Mouse (Mus musculus): Measurements from ENCODE around the gene Dnah12. TPM values are rescaled to one million over a fixed set of nuclear protein-coding genes. Genes with fewer than 3 reads are reported as not detected.
"Not testable (repeated sequence)": the region's sequence is repeated elsewhere in the genome, so short reads cannot be mapped to it uniquely, and the experiment has no call there.

Gene Dnah12
- polyA plus RNA-seq, 1 experiment = 0.02 TPM

DNA sequence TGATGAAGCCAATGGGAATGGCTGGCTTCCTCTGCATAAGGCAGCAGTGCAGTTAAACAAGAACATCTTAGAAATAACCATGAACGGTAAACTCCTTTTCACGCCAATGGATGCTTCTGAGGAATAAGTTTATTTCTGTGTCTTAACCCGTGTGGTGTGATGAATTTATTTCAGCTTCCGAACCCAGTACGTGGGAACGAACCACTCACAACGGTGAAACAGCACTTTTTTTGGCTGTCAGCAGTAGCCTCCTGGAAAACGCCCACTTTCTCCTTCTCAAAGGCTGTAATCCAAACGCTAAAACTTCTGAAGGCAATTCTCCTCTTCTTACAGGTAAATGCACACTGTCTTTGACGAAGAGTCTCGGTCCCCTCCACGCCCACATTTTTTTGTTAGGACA, 207.8 kb downstream of the Dnah12 start:
- DNase-seq (ENCODE audit: low read depth in 1 of 2, low spot score in 2 of 2) = no peak
- no peaks in the 10 kb centered on the region for H3K27me3 ChIP-seq (ENCODE audit: control insufficient read depth, insufficient read depth, low read length)
- H3K4me1 ChIP-seq (ENCODE audit: control insufficient read depth, insufficient read depth, insufficient read length) = no peaks in the 10 kb centered on the region
- H3K27ac ChIP-seq (ENCODE audit: insufficient read depth, low read length) = no peak overlapping the region
- 89% methylated on average over 12 of the region's 12 CpGs for WGBS
- H3K4me3 ChIP-seq (ENCODE audit: extremely low read depth, insufficient read depth, insufficient read length) = no peak overlapping the region
- no peak for TF ChIP-seq CTCF (IDR thresholded peaks at IDR 0.05; ENCODE audit: extremely low read depth, insufficient read depth, insufficient read length, insufficient replicate concordance)
- TF ChIP-seq POLR2A (IDR thresholded peaks at IDR 0.05; ENCODE audit: low read depth, low read length) = no peak
- no peaks in the 10 kb centered on the region for H3K36me3 ChIP-seq (ENCODE audit: control insufficient read depth, insufficient read depth, low read length)

DNA sequence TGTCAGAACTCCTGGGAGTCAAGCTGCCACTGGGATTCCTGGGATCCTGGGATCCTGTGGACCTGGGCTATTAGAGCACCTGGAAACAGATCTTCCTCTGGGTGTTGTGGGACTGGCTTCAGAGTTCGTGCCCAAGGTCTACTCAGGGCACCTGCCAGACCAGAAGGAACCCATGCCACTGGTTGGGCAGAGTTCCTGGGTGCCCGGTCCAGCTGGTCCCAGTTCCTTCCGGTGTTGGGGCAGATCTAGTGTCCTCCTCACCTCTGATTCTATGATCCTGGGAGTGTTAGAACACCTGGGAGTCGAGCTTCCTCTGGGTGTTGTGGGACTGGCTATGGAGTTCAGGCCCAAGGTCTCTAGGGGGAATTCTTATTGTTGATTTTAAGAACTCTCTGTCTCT, 214.3 kb downstream of the Dnah12 start:
- H3K27ac ChIP-seq (ENCODE audit: insufficient read depth, low read length) = no peak overlapping the region
- no peaks in the 10 kb centered on the region for H3K36me3 ChIP-seq (ENCODE audit: control insufficient read depth, insufficient read depth, low read length)
- H3K4me3 ChIP-seq (ENCODE audit: extremely low read depth, insufficient read depth, insufficient read length) = no peak overlapping the region
- H3K27me3 ChIP-seq (ENCODE audit: control insufficient read depth, insufficient read depth, low read length) = no peaks in the 10 kb centered on the region
- DNase-seq (ENCODE audit: low read depth in 1 of 2, low spot score in 2 of 2) = no peak
- TF ChIP-seq POLR2A (IDR thresholded peaks at IDR 0.05; ENCODE audit: low read depth, low read length) (no peak), CTCF (IDR thresholded peaks at IDR 0.05; ENCODE audit: extremely low read depth, insufficient read depth, insufficient read length, insufficient replicate concordance) (no peak)
- no peaks in the 10 kb centered on the region for H3K4me1 ChIP-seq (ENCODE audit: control insufficient read depth, insufficient read depth, insufficient read length)
- 88% methylated on average over 4 of the region's 4 CpGs for WGBS

DNA sequence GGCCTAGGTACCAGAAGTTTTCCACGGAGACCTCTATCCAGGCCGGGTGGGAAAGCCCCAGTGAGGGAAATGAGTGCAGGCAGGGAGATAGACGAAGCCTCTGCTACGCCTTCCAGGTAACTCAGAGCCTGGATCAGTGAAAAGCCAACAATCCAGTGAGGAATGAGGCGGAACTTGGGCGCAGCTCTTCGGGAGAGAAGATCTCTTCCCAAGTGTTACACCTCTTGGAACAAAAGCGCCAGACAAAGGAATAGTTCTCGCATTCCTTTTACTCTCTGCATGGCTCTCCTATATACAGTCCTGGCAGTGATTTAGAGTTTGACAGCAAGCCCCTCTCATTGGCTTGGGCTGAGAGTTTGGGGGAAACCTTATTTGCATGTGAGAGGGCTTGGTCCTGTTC, 217.4 kb downstream of the Dnah12 start:
- not testable (repeated sequence) for DNase-seq (ENCODE audit: low read depth in 1 of 2, low spot score in 2 of 2); H3K27ac ChIP-seq (ENCODE audit: insufficient read depth, low read length); H3K27me3 ChIP-seq (ENCODE audit: control insufficient read depth, insufficient read depth, low read length); H3K4me3 ChIP-seq (ENCODE audit: extremely low read depth, insufficient read depth, insufficient read length); H3K4me1 ChIP-seq (ENCODE audit: control insufficient read depth, insufficient read depth, insufficient read length); H3K36me3 ChIP-seq (ENCODE audit: control insufficient read depth, insufficient read depth, low read length)
- 87% methylated on average over 9 of the region's 9 CpGs for WGBS

DNA sequence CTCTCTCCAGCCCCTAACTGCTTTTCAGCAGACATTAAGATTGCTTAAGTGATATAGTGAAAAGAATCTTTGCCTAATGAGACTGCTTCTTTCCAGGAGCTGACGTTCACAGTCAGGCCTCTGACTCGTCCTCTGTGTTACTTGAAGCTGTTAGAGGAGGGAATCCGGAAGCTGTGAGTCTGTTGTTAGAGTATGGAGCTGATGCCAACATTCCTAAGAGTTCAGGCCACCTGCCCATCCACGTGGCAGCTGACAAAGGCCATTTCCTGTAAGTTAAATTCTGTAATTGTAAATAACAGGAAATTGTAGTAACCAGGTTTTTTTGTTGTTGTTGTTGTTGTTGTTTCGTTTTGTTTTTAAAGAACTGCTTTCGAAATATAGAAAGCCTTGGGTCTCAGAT, 218.1 kb downstream of the Dnah12 start:
- Histone ChIP-seq H3K4me3 (ENCODE audit: extremely low read depth, insufficient read depth, insufficient read length) (no peak overlapping the region), H3K4me1 (ENCODE audit: control insufficient read depth, insufficient read depth, insufficient read length) (no peaks in the 10 kb centered on the region), H3K36me3 (ENCODE audit: control insufficient read depth, insufficient read depth, low read length) (no peaks in the 10 kb centered on the region; the same call in 1 of the 2 replicates), H3K27me3 (ENCODE audit: control insufficient read depth, insufficient read depth, low read length) (no peaks in the 10 kb centered on the region), H3K27ac (ENCODE audit: insufficient read depth, low read length) (no peak overlapping the region)
- 75% methylated on average over 6 of the region's 6 CpGs for WGBS
- no peak for DNase-seq (ENCODE audit: low read depth in 1 of 2, low spot score in 2 of 2)
- TF ChIP-seq POLR2A (IDR thresholded peaks at IDR 0.05; ENCODE audit: low read depth, low read length) = no peak
- TF ChIP-seq CTCF (IDR thresholded peaks at IDR 0.05; ENCODE audit: extremely low read depth, insufficient read depth, insufficient read length, insufficient replicate concordance) = no peak

DNA sequence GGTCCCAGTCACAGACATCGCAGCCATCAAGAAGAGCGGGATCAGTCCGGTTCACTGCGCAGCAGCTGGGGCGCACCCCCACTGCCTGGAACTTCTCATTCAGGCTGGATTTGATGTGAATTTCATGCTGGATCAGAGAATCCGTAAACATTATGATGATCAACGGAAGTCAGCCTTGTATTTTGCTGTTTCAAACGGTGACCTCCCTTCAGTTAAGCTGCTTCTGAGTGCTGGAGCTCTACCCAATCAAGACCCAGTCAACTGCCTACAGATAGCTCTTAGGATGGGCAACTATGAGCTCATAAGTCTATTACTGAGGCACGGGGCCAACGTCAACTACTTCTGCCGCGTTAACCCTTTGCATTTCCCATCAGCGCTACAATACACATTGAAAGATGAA, 218.8 kb downstream of the Dnah12 start:
- H3K4me3 ChIP-seq (ENCODE audit: extremely low read depth, insufficient read depth, insufficient read length) = no peak overlapping the region
- no peaks in the 10 kb centered on the region for H3K4me1 ChIP-seq (ENCODE audit: control insufficient read depth, insufficient read depth, insufficient read length)
- no peak for TF ChIP-seq CTCF (IDR thresholded peaks at IDR 0.05; ENCODE audit: extremely low read depth, insufficient read depth, insufficient read length, insufficient replicate concordance)
- no peak for TF ChIP-seq POLR2A (IDR thresholded peaks at IDR 0.05; ENCODE audit: low read depth, low read length)
- DNase-seq (ENCODE audit: low read depth in 1 of 2, low spot score in 2 of 2) = no peak
- H3K36me3 ChIP-seq (ENCODE audit: control insufficient read depth, insufficient read depth, low read length) = no peaks in the 10 kb centered on the region; the same call in 1 of the 2 replicates
- no peaks in the 10 kb centered on the region for H3K27me3 ChIP-seq (ENCODE audit: control insufficient read depth, insufficient read depth, low read length)
- WGBS = 93% methylated on average over 13 of the region's 13 CpGs
- no peak overlapping the region for H3K27ac ChIP-seq (ENCODE audit: insufficient read depth, low read length)

DNA sequence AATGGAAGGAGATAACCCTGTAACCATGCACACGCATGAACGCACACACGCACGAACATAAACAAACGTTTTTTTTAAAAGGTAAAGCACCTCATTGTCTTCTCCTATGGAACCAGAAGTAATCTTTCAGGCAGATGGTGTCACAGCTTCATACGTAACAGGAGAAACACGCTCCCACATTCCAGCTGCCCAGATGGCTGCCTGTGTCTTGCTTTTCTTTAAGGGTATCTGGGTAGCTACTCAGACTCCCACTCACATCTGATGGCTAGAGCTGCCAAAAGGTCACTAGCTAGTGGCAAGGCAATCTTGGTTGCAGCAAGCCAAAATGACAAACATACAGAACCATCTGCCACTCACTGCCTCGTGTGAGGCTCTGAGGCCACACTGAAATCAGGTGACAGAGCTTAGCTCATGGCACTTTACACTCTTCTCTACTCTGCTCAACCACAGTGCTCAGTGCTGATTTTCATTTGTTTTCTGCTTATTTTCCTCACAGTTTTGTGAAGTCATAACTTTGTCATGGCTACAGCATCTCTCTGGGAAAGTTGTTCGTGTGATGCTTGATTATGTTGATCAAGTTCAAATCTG, 220.7 kb downstream of the Dnah12 start:
- Histone ChIP-seq H3K27me3 (ENCODE audit: control insufficient read depth, insufficient read depth, low read length) (no peaks in the 10 kb centered on the region), H3K27ac (ENCODE audit: insufficient read depth, low read length) (no peak overlapping the region), H3K4me1 (ENCODE audit: control insufficient read depth, insufficient read depth, insufficient read length) (no peaks in the 10 kb centered on the region), H3K36me3 (ENCODE audit: control insufficient read depth, insufficient read depth, low read length) (no peaks in the 10 kb centered on the region; the same call in 1 of the 2 replicates), H3K4me3 (ENCODE audit: extremely low read depth, insufficient read depth, insufficient read length) (no peak overlapping the region)
- TF ChIP-seq CTCF (IDR thresholded peaks at IDR 0.05; ENCODE audit: extremely low read depth, insufficient read depth, insufficient read length, insufficient replicate concordance) (no peak), POLR2A (IDR thresholded peaks at IDR 0.05; ENCODE audit: low read depth, low read length) (no peak)
- DNase-seq (ENCODE audit: low read depth in 1 of 2, low spot score in 2 of 2) = no peak
- WGBS = 90% methylated on average over 9 of the region's 9 CpGs

DNA sequence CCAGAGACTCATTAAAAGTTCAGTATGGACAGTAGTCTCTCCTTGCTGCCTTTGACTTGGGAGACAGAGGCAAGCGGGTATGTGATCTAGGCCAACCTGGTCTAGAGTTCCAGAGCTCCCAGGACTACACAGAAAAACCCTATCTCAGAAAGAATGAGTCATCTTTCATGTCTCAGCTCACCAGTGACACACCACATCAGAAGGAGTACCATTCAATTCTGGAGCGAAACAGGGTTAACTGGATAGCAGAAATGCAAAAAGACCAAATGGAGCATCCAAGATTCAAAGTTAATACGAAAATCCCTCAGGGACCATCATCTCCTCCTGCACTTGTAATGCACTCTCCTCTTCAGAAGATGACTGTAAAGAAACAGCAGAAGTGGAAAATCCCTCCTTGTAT, 226.2 kb downstream of the Dnah12 start:
- 88% methylated on average over 3 of the region's 3 CpGs for WGBS
- peaks cover 15% of the 10 kb centered on the region for H3K36me3 ChIP-seq (ENCODE audit: control insufficient read depth, insufficient read depth, low read length)
- DNase-seq (ENCODE audit: low read depth in 1 of 2, low spot score in 2 of 2) = no peak
- H3K4me3 ChIP-seq (ENCODE audit: extremely low read depth, insufficient read depth, insufficient read length) = no peak overlapping the region
- H3K4me1 ChIP-seq (ENCODE audit: control insufficient read depth, insufficient read depth, insufficient read length) = no peaks in the 10 kb centered on the region
- TF ChIP-seq CTCF (IDR thresholded peaks at IDR 0.05; ENCODE audit: extremely low read depth, insufficient read depth, insufficient read length, insufficient replicate concordance) (no peak), POLR2A (IDR thresholded peaks at IDR 0.05; ENCODE audit: low read depth, low read length) (no peak)
- no peaks in the 10 kb centered on the region for H3K27me3 ChIP-seq (ENCODE audit: control insufficient read depth, insufficient read depth, low read length)
- H3K27ac ChIP-seq (ENCODE audit: insufficient read depth, low read length) = no peak overlapping the region
